Mouse (Mus musculus) layer of hippocampus, adult 2 months (tissue): ENCODE measurements at regions not wholly inside any gene's neighbourhood (a gene's known extent, or its start where the extent isn't known, plus 50 kb on each side); places are given as distances from the start of the nearest gene placed in this dataset.
A peak's percentile ranks its signal among the peaks of the same experiment; 100 is the strongest.

ENCODE experiments used
- DNase-seq, 2 experiments: peaks; one replicate each; pipeline ENCODE4 v3.0.0; 2022; ENCODE audit warnings: low spot score in 2 of 2
- H3K27ac ChIP-seq: fragments of 200-600 bp; 2 replicates; pipeline ENCODE4 v1.8.1; 2022
- H3K4me3 ChIP-seq: fragments of 200-600 bp; 2 replicates; pipeline ENCODE4 v1.8.1; 2022; ENCODE audit warnings: mild to moderate bottlenecking
- CTCF ChIP-seq: fragments of 200-600 bp; conservative IDR thresholded peaks from 2 replicates; pipeline ENCODE4 v1.8.1; 2022; ENCODE audit warnings: antibody characterized with exemption, mild to moderate bottlenecking, moderate library complexity

GRCm38 (mm10) chr16:26302045-26302444, 69.6 kb downstream of the Cldn1 start:
- no peak for DNase-seq
- Histone ChIP-seq H3K27ac (no peak overlapping the region), H3K4me3 (no peak overlapping the region)
- no peak for TF ChIP-seq CTCF

GRCm38 (mm10) chr16:26291692-26292091, 79.9 kb downstream of the Cldn1 start:
- no peak for TF ChIP-seq CTCF
- DNase-seq = no peak
- Histone ChIP-seq H3K27ac (no peak overlapping the region), H3K4me3 (no peak overlapping the region)

GRCm38 (mm10) chr16:26285627-26286026, 86.0 kb downstream of the Cldn1 start:
- no peak overlapping the region for H3K27ac ChIP-seq
- no peak for DNase-seq
- TF ChIP-seq CTCF = no peak
- no peak overlapping the region for H3K4me3 ChIP-seq

GRCm38 (mm10) chr16:26284713-26285112, 86.9 kb downstream of the Cldn1 start:
- Histone ChIP-seq H3K4me3 (no peak overlapping the region), H3K27ac (no peak overlapping the region)
- TF ChIP-seq CTCF = no peak
- DNase-seq = no peak

GRCm38 (mm10) chr16:26282418-26282817, 89.2 kb downstream of the Cldn1 start:
- DNase-seq = no peak
- Histone ChIP-seq H3K4me3 (no peak overlapping the region), H3K27ac (no peak overlapping the region)
- no peak for TF ChIP-seq CTCF

- Histone ChIP-seq H3K4me3 (no peak overlapping the region), H3K27ac (no peak overlapping the region)
- DNase-seq = no peak
- no peak for TF ChIP-seq CTCF
Measured at GRCm38 (mm10) chr16:26281496-26281895, 90.1 kb downstream of the Cldn1 start.

GRCm38 (mm10) chr16:26276789-26277188, 94.9 kb downstream of the Cldn1 start:
- TF ChIP-seq CTCF = no peak
- H3K27ac ChIP-seq = no peak overlapping the region
- no peak overlapping the region for H3K4me3 ChIP-seq
- no peak for DNase-seq

- Histone ChIP-seq H3K4me3 (no peak overlapping the region), H3K27ac (no peak overlapping the region)
- DNase-seq = no peak
- peak; percentile 68 for TF ChIP-seq CTCF
Measured at GRCm38 (mm10) chr16:26252824-26253223, 118.8 kb downstream of the Cldn1 start.

- no peak for TF ChIP-seq CTCF
- Histone ChIP-seq H3K27ac (no peak overlapping the region), H3K4me3 (no peak overlapping the region)
- no peak for DNase-seq
Measured at GRCm38 (mm10) chr16:26251698-26252097, 119.9 kb downstream of the Cldn1 start.

GRCm38 (mm10) chr16:26251027-26251426, 120.6 kb downstream of the Cldn1 start:
- TF ChIP-seq CTCF = 0 out of 2 replicates have a peak, but pooled peaks have one; percentile 5
- Histone ChIP-seq H3K4me3 (no peak overlapping the region), H3K27ac (no peak overlapping the region)
- no peak for DNase-seq

GRCm38 (mm10) chr16:26248939-26249338, 122.7 kb downstream of the Cldn1 start:
- peak in 1 of 2 experiments; percentile 12 for DNase-seq
- Histone ChIP-seq H3K27ac (no peak overlapping the region), H3K4me3 (no peak overlapping the region)
- no peak for TF ChIP-seq CTCF

GRCm38 (mm10) chr16:26247926-26248325, 123.7 kb downstream of the Cldn1 start:
- no peak for DNase-seq
- TF ChIP-seq CTCF = no peak
- Histone ChIP-seq H3K27ac (no peak overlapping the region), H3K4me3 (no peak overlapping the region)

- Histone ChIP-seq H3K27ac (no peak overlapping the region), H3K4me3 (no peak overlapping the region)
- no peak for DNase-seq
- TF ChIP-seq CTCF = no peak
Measured at GRCm38 (mm10) chr16:26235239-26235638, 129.7 kb upstream of the P3h2 start.

GRCm38 (mm10) chr16:26234113-26234512, 128.5 kb upstream of the P3h2 start:
- peak; percentile 88 for TF ChIP-seq CTCF
- Histone ChIP-seq H3K27ac (no peak overlapping the region), H3K4me3 (no peak overlapping the region)
- peak; percentile 75 to 82 for DNase-seq

GRCm38 (mm10) chr16:26231110-26231509, 125.5 kb upstream of the P3h2 start:
- DNase-seq = no peak
- Histone ChIP-seq H3K27ac (no peak overlapping the region), H3K4me3 (no peak overlapping the region)
- TF ChIP-seq CTCF = no peak
